Mouse (Mus musculus) thymus, adult 2 months (tissue): ENCODE measurements around the gene Lcn4. TPM values are rescaled to one million over a fixed set of nuclear protein-coding genes. Genes with fewer than 3 reads are reported as not detected.

Source experiments
- DNase-seq: peaks from one replicate; pipeline ENCODE4 v3.0.0; 2021
- H3K27ac ChIP-seq: fragments of 200-500 bp; 2 replicates; pipeline ENCODE4 v1.5.1; 2012; ENCODE audit warnings: low read length, control low read depth; ENCODE audit not compliant: control insufficient read depth, insufficient read depth
- H3K27me3 ChIP-seq: fragments of 200-500 bp; 2 replicates; pipeline ENCODE4 v1.6.1; 2012; ENCODE audit warnings: mild to moderate bottlenecking, low read length, moderate library complexity, mixed read lengths; ENCODE audit not compliant: control insufficient read depth, insufficient read depth
- H3K36me3 ChIP-seq: fragments of 200-500 bp; 2 replicates; pipeline ENCODE4 v1.6.1; 2012; ENCODE audit warnings: mild to moderate bottlenecking, low read length, moderate library complexity; ENCODE audit not compliant: control insufficient read depth, insufficient read depth
- H3K4me1 ChIP-seq: fragments of 200-500 bp; replicated peaks from 2 replicates; pipeline ENCODE4 v1.6.1; 2012; ENCODE audit warnings: low read length; ENCODE audit not compliant: control insufficient read depth, insufficient read depth
- H3K4me3 ChIP-seq: fragments of 200-500 bp; 2 replicates; pipeline ENCODE4 v1.5.1; 2012; ENCODE audit warnings: mild to moderate bottlenecking, low read length, control low read depth, moderate library complexity; ENCODE audit not compliant: control insufficient read depth, insufficient read depth
- CTCF ChIP-seq: fragments of 200-500 bp; IDR thresholded peaks from 2 replicates; pipeline ENCODE4 v1.5.1; 2012; ENCODE audit warnings: mild to moderate bottlenecking, control low read depth, low read length, moderate library complexity, borderline replicate concordance; ENCODE audit not compliant: control insufficient read depth, poor library complexity, insufficient read depth; ENCODE audit errors: extremely low read depth
- POLR2A ChIP-seq: fragments of 200-500 bp; IDR thresholded peaks from 2 replicates; pipeline ENCODE4 v1.6.1; 2012; ENCODE audit warnings: mild to moderate bottlenecking, low read length, control low read depth, moderate library complexity; ENCODE audit not compliant: control insufficient read depth, poor library complexity, insufficient read depth; ENCODE audit errors: extremely low read depth
- WGBS: fragments of 180-500 bp; shearing (Covaris S2); methylation state at CpG from one replicate; pipeline ENCODE4 v1.1.7; 2018; 5-methylcytosine and 5-hydroxymethylcytosine counted together
- polyA plus RNA-seq: library from polyadenylated mRNA; depleted of rRNA; stranded (reverse); fragments of >200 nt; gene quantifications from 2 replicates; pipeline ENCODE4 v1.2.3, GENCODE M21; 2012

The Lcn4 gene
- polyA plus RNA-seq, 1 experiment: 1.3 TPM

DNA sequence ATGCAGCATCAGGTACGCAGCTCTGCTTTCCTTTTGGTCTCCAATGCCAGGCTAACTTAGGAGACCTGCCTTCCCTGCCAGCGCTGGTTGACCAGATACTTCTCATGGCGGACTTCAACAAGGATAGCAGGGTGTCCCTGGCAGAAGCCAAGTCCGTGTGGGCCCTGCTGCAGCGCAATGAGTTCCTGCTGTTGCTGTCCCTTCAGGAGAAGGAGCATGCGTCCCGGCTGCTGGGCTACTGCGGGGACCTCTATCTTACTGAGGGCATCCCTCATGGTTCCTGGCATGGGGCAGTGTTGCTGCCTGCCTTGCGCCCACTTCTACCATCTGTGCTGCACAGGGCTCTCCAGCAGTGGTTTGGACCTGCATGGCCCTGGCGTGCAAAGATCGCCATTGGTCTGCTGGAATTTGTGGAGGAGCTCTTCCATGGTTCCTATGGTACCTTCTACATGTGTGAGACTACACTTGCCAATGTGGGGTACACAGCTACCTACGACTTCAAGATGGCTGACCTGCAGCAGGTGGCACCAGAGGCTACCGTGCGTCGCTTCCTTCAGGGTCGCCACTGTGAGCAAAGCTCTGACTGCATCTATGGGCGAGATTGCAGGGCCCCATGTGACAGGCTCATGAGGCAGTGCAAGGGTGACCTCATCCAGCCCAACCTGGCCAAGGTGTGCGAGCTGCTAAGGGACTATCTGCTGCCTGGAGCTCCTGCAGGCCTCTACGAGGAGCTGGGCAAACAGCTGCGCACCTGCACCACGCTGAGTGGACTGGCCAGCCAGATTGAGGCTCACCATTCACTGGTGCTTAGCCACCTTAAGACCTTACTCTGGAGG is 35.4 kb downstream of the Lcn4 start:
- peaks cover 19% of the 10 kb centered on the region for H3K36me3 ChIP-seq
- TF ChIP-seq POLR2A (no peak), CTCF (no peak)
- WGBS: 95% methylated on average over 21 of the region's 21 CpGs
- DNase-seq: no peak
- no peak overlapping the region for H3K27ac ChIP-seq
- no peaks in the 10 kb centered on the region for H3K27me3 ChIP-seq
- H3K4me3 ChIP-seq: no peak overlapping the region
- H3K4me1 ChIP-seq: peaks cover 5% of the 10 kb centered on the region; the same call in 1 of the 2 replicates

DNA sequence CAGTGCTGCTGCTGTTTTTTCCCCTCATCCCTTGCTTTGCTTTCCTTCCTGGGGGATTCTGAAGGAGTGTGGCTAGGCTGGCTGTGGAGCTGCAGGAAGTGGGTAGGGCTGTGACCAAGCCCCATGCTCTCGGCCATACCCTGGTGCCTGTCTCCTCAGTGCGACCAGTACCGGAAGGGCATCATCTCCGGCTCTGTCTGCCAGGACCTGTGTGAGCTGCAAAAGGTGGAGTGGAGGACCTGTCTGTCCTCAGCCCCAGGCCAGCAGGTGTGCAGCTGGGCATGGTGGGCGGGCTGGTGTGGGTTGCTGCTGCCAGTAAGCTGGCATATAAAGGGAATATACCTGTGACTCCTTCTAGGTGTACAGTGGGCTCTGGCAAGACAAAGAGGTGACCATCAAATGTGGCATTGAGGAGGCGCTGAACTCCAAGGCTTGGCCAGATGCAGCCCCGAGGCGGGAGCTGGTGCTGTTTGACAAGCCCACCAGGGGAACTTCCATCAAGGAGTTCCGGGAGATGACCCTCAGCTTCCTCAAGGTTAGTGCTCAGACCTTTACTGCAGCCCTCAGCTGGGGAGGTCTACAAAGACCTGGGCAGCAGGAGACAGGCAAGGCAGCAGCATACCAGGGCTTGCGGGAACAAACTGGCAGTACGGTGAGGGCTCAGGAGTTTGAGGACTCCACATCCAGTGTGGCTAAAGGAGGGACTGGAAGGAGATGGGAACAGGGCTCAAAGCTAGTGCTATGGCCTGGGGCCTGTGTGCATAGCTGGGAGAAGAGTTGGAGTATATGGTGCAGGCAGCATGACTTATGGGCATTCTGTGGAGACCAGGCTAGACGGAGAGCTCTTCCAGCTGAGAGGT is 36.2 kb downstream of the Lcn4 start:
- H3K4me1 ChIP-seq: peaks cover 5% of the 10 kb centered on the region; the same call in 1 of the 2 replicates
- no peak for DNase-seq
- 74% methylated on average over 12 of the region's 12 CpGs for WGBS

DNA sequence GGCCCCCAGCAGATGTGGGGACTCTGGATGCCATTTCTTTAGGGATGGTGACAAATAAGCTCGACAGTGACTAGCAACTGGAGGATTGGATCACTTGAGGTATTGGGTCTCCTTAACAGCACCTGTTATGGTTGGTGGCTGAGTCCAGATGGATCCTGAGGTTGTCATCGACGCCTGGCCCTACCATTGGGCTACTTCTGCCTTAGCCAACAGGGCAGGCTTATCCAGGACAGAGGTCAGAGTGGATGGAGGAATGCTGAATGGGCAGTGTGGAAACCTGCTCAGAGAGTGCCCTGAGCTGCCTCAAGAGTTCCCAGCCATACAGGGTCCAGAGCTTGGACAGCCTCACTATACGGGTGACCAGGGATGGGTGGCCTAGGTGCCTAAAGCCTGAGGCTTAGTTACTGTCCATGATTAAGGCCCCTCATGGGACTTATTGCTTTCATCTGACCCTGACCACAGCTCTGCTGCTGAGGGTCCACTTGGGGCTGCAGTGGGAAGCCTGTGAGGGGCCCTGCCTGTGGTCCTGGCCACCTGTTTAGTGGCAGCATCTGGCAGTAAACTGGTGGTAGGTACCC is 37.0 kb downstream of the Lcn4 start:
- no peak for DNase-seq
- Histone ChIP-seq H3K4me1 (peaks cover 9% of the 10 kb centered on the region), H3K27me3 (no peaks in the 10 kb centered on the region), H3K4me3 (no peak overlapping the region), H3K36me3 (peaks cover 19% of the 10 kb centered on the region), H3K27ac (no peak overlapping the region)
- WGBS: 84% methylated on average over 4 of the region's 4 CpGs
- TF ChIP-seq POLR2A (no peak), CTCF (no peak)

More for the DNA sequence above, 36.2 kb downstream of the Lcn4 start:
- H3K36me3 ChIP-seq: peaks cover 19% of the 10 kb centered on the region
- H3K4me3 ChIP-seq: no peak overlapping the region
- no peaks in the 10 kb centered on the region for H3K27me3 ChIP-seq
- H3K27ac ChIP-seq: no peak overlapping the region
- TF ChIP-seq CTCF (no peak), POLR2A (no peak)

DNA sequence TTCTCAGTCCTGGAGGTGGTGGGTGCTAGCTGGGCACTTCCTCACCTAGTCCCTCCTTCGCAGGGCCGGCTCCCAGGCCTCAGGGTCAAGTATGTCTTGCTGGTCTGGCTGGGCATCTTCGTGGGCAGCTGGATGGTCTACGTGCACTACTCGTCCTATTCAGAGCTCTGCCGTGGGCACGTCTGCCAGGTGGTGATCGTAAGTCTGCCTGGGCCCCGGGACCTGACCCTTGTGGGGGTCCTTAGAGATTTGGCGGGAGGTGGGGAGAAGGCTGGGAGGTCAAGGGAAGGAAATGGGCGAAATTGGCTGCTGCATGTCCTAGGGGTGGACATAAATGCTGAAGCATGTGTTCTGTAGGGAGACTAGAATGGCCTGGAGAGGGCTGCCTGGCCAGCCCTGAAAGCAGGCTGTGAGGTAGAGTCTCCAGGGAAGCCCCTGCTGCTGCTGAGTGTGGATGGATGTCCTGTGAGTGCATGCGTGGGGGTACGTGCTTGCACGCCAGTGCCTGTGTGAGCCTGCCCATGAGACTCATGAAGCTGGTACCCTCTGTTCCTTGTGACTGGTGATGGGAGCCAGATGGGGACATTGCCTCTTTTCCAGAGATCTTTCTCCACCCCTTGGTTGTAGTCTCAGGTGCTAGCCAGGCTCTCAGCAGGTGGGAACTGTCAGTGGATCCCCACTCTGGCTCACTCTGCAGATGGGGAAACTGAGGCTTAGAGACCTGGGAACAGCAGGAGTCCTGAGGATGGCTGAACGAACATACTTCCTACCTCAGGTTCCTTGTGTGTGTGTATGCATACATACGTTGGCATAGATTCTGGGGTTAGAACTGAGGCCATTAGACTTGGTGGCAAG is 38.3 kb downstream of the Lcn4 start:
- Histone ChIP-seq H3K27ac (no peak overlapping the region), H3K4me3 (no peak overlapping the region), H3K27me3 (no peaks in the 10 kb centered on the region), H3K4me1 (peaks cover 14% of the 10 kb centered on the region), H3K36me3 (peaks cover 19% of the 10 kb centered on the region)
- WGBS: 92% methylated on average over 16 of the region's 16 CpGs
- no peak for DNase-seq
- TF ChIP-seq POLR2A (no peak), CTCF (no peak)

DNA sequence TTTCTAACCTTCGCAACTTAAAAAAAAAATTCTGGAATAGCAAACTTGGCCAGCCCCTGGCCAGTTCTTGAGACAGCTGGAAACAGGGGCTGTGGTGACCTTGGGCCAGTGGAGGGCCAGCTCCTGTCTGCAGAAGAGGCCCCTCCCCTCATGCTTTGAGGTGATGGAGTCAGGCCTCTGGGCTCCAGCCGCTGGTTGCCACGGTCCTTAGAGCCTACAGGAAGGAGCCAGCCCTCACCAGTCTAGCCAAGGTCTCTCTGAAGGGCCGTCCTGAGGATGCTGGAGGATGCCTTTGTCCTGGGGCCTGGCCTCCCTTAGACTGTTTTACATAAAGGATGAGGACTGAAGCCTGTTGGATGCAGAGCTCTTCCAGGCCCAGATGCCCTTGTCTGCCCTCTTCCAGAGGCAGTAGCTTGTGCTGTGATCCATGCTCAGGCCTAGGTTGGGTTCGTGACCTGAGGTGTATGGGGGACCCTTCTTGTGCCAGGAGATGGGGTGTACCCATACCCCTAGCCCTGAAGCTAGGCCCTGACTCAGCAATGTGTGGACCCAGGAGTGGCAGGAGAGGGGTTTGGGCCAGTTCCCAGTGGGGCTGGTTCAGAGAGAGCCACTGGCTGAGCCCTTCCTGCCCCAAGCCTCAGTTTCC is 42.2 kb downstream of the Lcn4 start:
- no peaks in the 10 kb centered on the region for H3K27me3 ChIP-seq
- TF ChIP-seq POLR2A (no peak), CTCF (no peak)
- 11% methylated on average over 5 of the region's 5 CpGs for WGBS
- peaks cover 17% of the 10 kb centered on the region for H3K4me1 ChIP-seq
- H3K36me3 ChIP-seq: no peaks in the 10 kb centered on the region
- H3K27ac ChIP-seq: no peak overlapping the region
- peak overlapping the region; percentile 52 for H3K4me3 ChIP-seq
- DNase-seq: no peak

DNA sequence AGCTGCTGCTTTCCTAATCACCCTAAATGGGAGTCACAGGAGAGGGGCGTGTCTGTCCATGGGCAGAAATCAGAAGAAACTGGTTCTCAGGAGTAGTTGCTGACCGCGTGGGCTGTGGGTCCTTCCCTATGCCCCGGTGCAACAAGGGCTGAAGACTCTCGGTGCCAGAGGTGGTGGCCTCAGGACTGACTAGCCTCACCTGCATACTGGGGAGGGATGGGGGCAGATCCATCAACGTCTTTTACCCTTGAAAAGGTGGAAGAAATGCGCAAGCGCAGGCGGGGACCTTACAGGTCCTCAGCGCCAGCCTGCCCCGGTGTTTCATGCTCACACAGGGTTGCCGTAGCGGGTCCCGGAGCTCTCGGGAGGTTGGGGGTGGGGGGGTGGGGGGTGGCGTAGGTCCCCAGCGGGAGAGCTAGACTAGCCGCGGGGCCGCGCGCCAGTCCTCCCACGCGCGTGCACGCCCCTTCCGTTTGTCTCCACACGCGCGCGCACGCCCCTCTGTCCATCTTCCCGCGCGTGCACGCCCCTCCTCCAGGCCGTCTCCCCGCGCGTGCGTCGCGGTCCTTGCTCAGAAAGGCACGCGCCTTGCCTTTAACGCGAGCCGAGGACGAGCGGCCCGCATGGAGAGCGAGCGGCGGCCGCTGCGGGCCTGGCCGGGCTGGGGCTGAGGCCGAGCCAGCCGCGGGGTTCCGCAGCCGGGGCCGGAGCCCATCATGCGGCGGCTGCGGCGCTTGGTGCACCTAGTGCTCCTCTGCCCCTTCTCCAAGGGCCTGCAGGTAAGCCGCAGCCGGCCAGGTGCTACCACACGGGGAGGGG is 43.0 kb downstream of the Lcn4 start, which contains the start of gene Fam69b:
TSS of gene Fam69b (plus strand) at position 537 of the 819 bp plus-strand sequence.
- peak within 1 kb of the TSS; percentile 52 for H3K4me3 ChIP-seq
- H3K4me1 ChIP-seq: peaks cover 18% of the 10 kb centered on the region
- WGBS: 2% methylated on average over 70 of the region's 70 CpGs
- no peaks in the 10 kb centered on the region for H3K27me3 ChIP-seq
- H3K27ac ChIP-seq: no peak within 1 kb of the TSS
- TF ChIP-seq CTCF (no peak), POLR2A (no peak)
- no peaks in the 10 kb centered on the region for H3K36me3 ChIP-seq
- DNase-seq: peak; percentile 76
